In genomic region chr2:109688661-109689060, GRCm38 (mm10) we compare ENCODE assay signal across 22 mouse cellular contexts. TPM values are rescaled to one million over a fixed set of nuclear protein-coding genes. Genes with fewer than 3 reads are reported as not detected.
DNase-seq lines count a peak whose midpoint lies in the region; ATAC-seq and TF ChIP-seq lines count a peak whose summit lies in the region.
"Had no signal": no experiment of that assay in that cellular context is flagged by ENCODE, and none has a peak within 500 bp of the region (broad histone marks: within the 10 kb centered on the region; RNA-seq: fewer than 3 reads in every experiment).

No protein-coding gene starts in this region.

- H3K36me3 ChIP-seq in kidney, adult 2 months (ENCODE audit: control insufficient read depth, insufficient read depth, low read length): no peaks in the 10 kb centered on the region
- no peaks in the 10 kb centered on the region for H3K36me3 ChIP-seq in liver, adult 2 months (ENCODE audit: control insufficient read depth, insufficient read depth, low read length)
- H3K36me3 ChIP-seq in liver, postnatal 0 days (replicated peaks; ENCODE audit: insufficient read depth, low read length): no peaks in the 10 kb centered on the region
- H3K36me3 ChIP-seq: G1E had no signal

- ATAC-seq in liver, postnatal 0 days: no peak
- ATAC-seq: activated CD4-positive, CD25-positive, alpha-beta regulatory T cell, adult 4 months; CD4-positive, CD25-positive, alpha-beta regulatory T cell, adult 4 months; Patski had no signal

- H3K27me3 ChIP-seq in kidney, adult 2 months (replicated peaks; ENCODE audit: control insufficient read depth, insufficient read depth, low read length): no peaks in the 10 kb centered on the region
- no peaks in the 10 kb centered on the region for H3K27me3 ChIP-seq in liver, adult 2 months (ENCODE audit: control insufficient read depth, insufficient read depth, low read length)
- peaks cover 14% of the 10 kb centered on the region for H3K27me3 ChIP-seq in liver, postnatal 0 days (ENCODE audit: insufficient read depth, low read length)
- H3K27me3 ChIP-seq: CH12.LX, Patski had no signal

- H3K9me3 ChIP-seq in liver, postnatal 0 days (ENCODE audit: low read length): no peaks in the 10 kb centered on the region
- H3K9me3 ChIP-seq: G1E had no signal

- TF ChIP-seq EP300 in liver, postnatal 0 days (IDR thresholded peaks at IDR 0.05; ENCODE audit: low read depth): no peak

- no peak overlapping the region for H3K4me3 ChIP-seq in kidney, adult 2 months (ENCODE audit: insufficient read depth, low read depth, low read length)
- H3K4me3 ChIP-seq in liver, adult 2 months (ENCODE audit: insufficient read depth, low read depth, low read length): no peak overlapping the region
- H3K4me3 ChIP-seq in liver, postnatal 0 days (ENCODE audit: low read depth, low read length): no peak overlapping the region

- no peak for TF ChIP-seq POLR2A in kidney, adult 2 months (IDR thresholded peaks at IDR 0.05; ENCODE audit: low read depth, low read length)
- no peak for TF ChIP-seq POLR2A in liver, adult 2 months (IDR thresholded peaks at IDR 0.05; ENCODE audit: extremely low read depth, insufficient read depth, low read length)

- TF ChIP-seq CTCF in kidney, adult 2 months (conservative IDR thresholded peaks at IDR 0.05; ENCODE audit: insufficient read depth, insufficient read length, low read depth, low read length): no peak
- TF ChIP-seq CTCF in liver, adult 2 months (IDR thresholded peaks at IDR 0.05; ENCODE audit: low read depth, low read length): no peak
- TF ChIP-seq CTCF in liver, postnatal 0 days (IDR thresholded peaks at IDR 0.05; ENCODE audit: low read depth): no peak

- no peaks in the 10 kb centered on the region for H3K4me1 ChIP-seq in kidney, adult 2 months (ENCODE audit: control insufficient read depth, insufficient read depth, low read length)
- peaks cover 3% of the 10 kb centered on the region; the same call in 1 of the 2 replicates for H3K4me1 ChIP-seq in liver, adult 2 months (ENCODE audit: control insufficient read depth, insufficient read depth, low read length)
- no peaks in the 10 kb centered on the region for H3K4me1 ChIP-seq in liver, postnatal 0 days (ENCODE audit: insufficient read depth)

- H3K79me2 ChIP-seq in liver, adult 2 months (ENCODE audit: control insufficient read depth, insufficient read depth, low read length): no peaks in the 10 kb centered on the region

- no peak overlapping the region for H3K9ac ChIP-seq in liver, adult 2 months (ENCODE audit: low read depth, low read length)
- no peak overlapping the region for H3K9ac ChIP-seq in liver, postnatal 0 days (replicated peaks)

- H3K27ac ChIP-seq in kidney, adult 2 months (ENCODE audit: insufficient read depth, low read depth, low read length): no peak overlapping the region
- H3K27ac ChIP-seq in liver, adult 2 months (replicated peaks; ENCODE audit: insufficient read depth, low read depth, low read length): no peak overlapping the region
- H3K27ac ChIP-seq in liver, postnatal 0 days (ENCODE audit: low read depth): no peak overlapping the region

- no peak overlapping the region for H3K4me2 ChIP-seq in liver, postnatal 0 days (ENCODE audit: low read depth, low read length)

- DNase-seq in kidney, adult 2 months: peak; percentile 76
- no peak for DNase-seq in kidney, postnatal 4 days
- peak; percentile 71 for DNase-seq in kidney, adult 9 months
- no peak for DNase-seq in kidney, postnatal 14 days
- DNase-seq in liver, adult 2 months (ENCODE audit: extremely low read depth, low read depth, low spot score): peak; percentile 61
- no peak for DNase-seq in liver, postnatal 0 days
- DNase-seq: adrenal gland, adult 2 months; adrenal gland, adult 8-10 months; adrenal gland, postnatal 10 days; adrenal gland, postnatal 14 days; adrenal gland, postnatal 25 days; adrenal gland, postnatal 36 days; B cell, adult 2 months; cerebellum, adult 11 months; cerebellum, adult 11-12 months; cerebellum, adult 18-20 months had no signal

- WGBS in kidney, adult 2 months: 64% methylated on average over 1 of the region's 1 CpGs
- WGBS in liver, adult 2 months: 51% methylated on average over 1 of the region's 1 CpGs
- WGBS in liver, postnatal 0 days (ENCODE audit: insufficient replicate concordance): 44% methylated on average over 1 of the region's 1 CpGs

RNA-seq across cellular contexts. Expression of gene Bdnf, which starts 14.2 kb away (rescaled TPM):
- polyA plus RNA-seq in kidney, adult 2 months (2012; rRNA removed): 1.2 and 1.4 TPM in 2 replicates
- total RNA-seq in liver, adult 2 months (2014; rRNA removed): 0.83 and 0.87 TPM in 2 replicates
- 0.09 and 0.41 TPM in 2 replicates for polyA plus RNA-seq in liver, adult 2 months (2012; rRNA removed)
- polyA plus RNA-seq in liver, postnatal 0 days (2015; fragmentation: Nextera tagmentation; extraction: Ambion mirVana): 0.12 TPM in 2 replicates
- total RNA-seq: MEL had no signal
- polyA plus RNA-seq: CD4-positive, CD25-positive, alpha-beta regulatory T cell, adult 4 months; G1E had no signal

Comparison
In these comparisons a context has a peak if more than half of its experiments do, and no peak if none do; other contexts are left out.
1. DNase-seq: peak in kidney, adult 2 months (single experiment), kidney, adult 9 months (single experiment) and liver, adult 2 months (single experiment); none in kidney, postnatal 4 days (0 of 2), kidney, postnatal 14 days (single experiment) and liver, postnatal 0 days (single experiment).